Mouse (Mus musculus) neural tube, embryonic 15.5 days (tissue): Measurements from ENCODE around the gene Pard3b. TPM values are rescaled to one million over a fixed set of nuclear protein-coding genes. Genes with fewer than 3 reads are reported as not detected.

Experiments used
- ATAC-seq: fragments of 200-750 bp; cut with Nextera tagmentation; 2 replicates; pipeline ENCODE4 v1.8.0; 2017; ENCODE audit warnings: mild to moderate bottlenecking, moderate TSS enrichment, moderate library complexity; ENCODE audit not compliant: low FRiP score
- H3K27ac ChIP-seq: fragments of 300-500 bp; sonication (generic); replicated peaks from 2 replicates; pipeline ENCODE4 v1.5.1; 2015; ENCODE audit warnings: mild to moderate bottlenecking, inconsistent platforms
- H3K27me3 ChIP-seq: fragments of 300-500 bp; sonication (generic); replicated peaks from 2 replicates; pipeline ENCODE4 v1.6.1; 2015; ENCODE audit warnings: inconsistent platforms
- H3K36me3 ChIP-seq: fragments of 300-500 bp; sonication (generic); 2 replicates; pipeline ENCODE4 v1.6.1; 2015; ENCODE audit warnings: inconsistent platforms
- H3K4me1 ChIP-seq: fragments of 300-500 bp; sonication (generic); 2 replicates; pipeline ENCODE4 v1.6.1; 2015; ENCODE audit warnings: inconsistent platforms
- H3K4me2 ChIP-seq: fragments of 300-500 bp; sonication (generic); 2 replicates; pipeline ENCODE4 v1.6.1; 2015; ENCODE audit warnings: inconsistent platforms, mild to moderate bottlenecking, moderate library complexity
- H3K4me3 ChIP-seq: fragments of 300-500 bp; sonication (generic); replicated peaks from 2 replicates; pipeline ENCODE4 v1.5.1; 2015; ENCODE audit warnings: mild to moderate bottlenecking, inconsistent platforms
- H3K9ac ChIP-seq: fragments of 300-500 bp; sonication (generic); replicated peaks from 2 replicates; pipeline ENCODE4 v1.6.1; 2015; ENCODE audit warnings: mild to moderate bottlenecking, inconsistent platforms
- H3K9me3 ChIP-seq: fragments of 300-500 bp; sonication (generic); replicated peaks from 2 replicates; pipeline ENCODE4 v1.6.1; 2016; ENCODE audit warnings: inconsistent platforms
- WGBS: fragments of 180-500 bp; shearing (Covaris S2); methylation state at CpG from one replicate; pipeline ENCODE4 v1.1.7; 2015; ENCODE audit warnings: mixed read lengths; 5-methylcytosine and 5-hydroxymethylcytosine counted together
- polyA plus RNA-seq: library from polyadenylated mRNA; unstranded; fragments of >200 nt; fragmentation: Nextera tagmentation; extraction: Ambion mirVana; gene quantifications from 2 replicates; pipeline ENCODE4 v1.2.1, GENCODE M21; 2015

Pard3b gene
- polyA plus RNA-seq, 1 experiment from 2014 or later, result 8.6 TPM

- H3K27ac ChIP-seq, result no peak overlapping the region
- 86% methylated on average over 6 of the region's 6 CpGs for WGBS
Observed at GRCm38 (mm10) chr1:62282835-62283234, 644.2 kb downstream of the Pard3b start.

GRCm38 (mm10) chr1:62283624-62284023 is 645.0 kb downstream of the Pard3b start:
- no peak for ATAC-seq
- Histone ChIP-seq H3K9me3 (no peaks in the 10 kb centered on the region), H3K4me1 (no peaks in the 10 kb centered on the region), H3K9ac (no peak overlapping the region), H3K4me3 (no peak overlapping the region), H3K4me2 (no peak overlapping the region), H3K36me3 (no peaks in the 10 kb centered on the region), H3K27ac (no peak overlapping the region), H3K27me3 (no peaks in the 10 kb centered on the region)
- WGBS, result 96% methylated on average over 2 of the region's 2 CpGs

More at GRCm38 (mm10) chr1:62282835-62283234, 644.2 kb downstream of the Pard3b start:
- Histone ChIP-seq H3K9ac (no peak overlapping the region), H3K27me3 (no peaks in the 10 kb centered on the region), H3K9me3 (no peaks in the 10 kb centered on the region), H3K36me3 (no peaks in the 10 kb centered on the region), H3K4me3 (no peak overlapping the region), H3K4me1 (no peaks in the 10 kb centered on the region), H3K4me2 (no peak overlapping the region)
- no peak for ATAC-seq

GRCm38 (mm10) chr1:62309376-62309775 is 670.8 kb downstream of the Pard3b start:
- H3K4me3 ChIP-seq, result no peak overlapping the region
- no peak overlapping the region for H3K4me2 ChIP-seq
- 78% methylated on average over 6 of the region's 6 CpGs for WGBS
- H3K27ac ChIP-seq, result no peak overlapping the region
- no peaks in the 10 kb centered on the region for H3K27me3 ChIP-seq
- H3K36me3 ChIP-seq, result no peaks in the 10 kb centered on the region
- no peak for ATAC-seq
- H3K9me3 ChIP-seq, result no peaks in the 10 kb centered on the region
- no peak overlapping the region for H3K9ac ChIP-seq
- H3K4me1 ChIP-seq, result 0 out of 2 replicates have a peak, but pooled peaks cover 3% of the 10 kb centered on the region

GRCm38 (mm10) chr1:62325237-62325636 is 686.6 kb downstream of the Pard3b start:
- Histone ChIP-seq H3K4me1 (peaks cover 2% of the 10 kb centered on the region; the same call in 1 of the 2 replicates), H3K36me3 (no peaks in the 10 kb centered on the region), H3K4me2 (no peak overlapping the region), H3K27ac (no peak overlapping the region), H3K4me3 (no peak overlapping the region), H3K27me3 (no peaks in the 10 kb centered on the region), H3K9ac (no peak overlapping the region), H3K9me3 (no peaks in the 10 kb centered on the region)
- no peak for ATAC-seq
- whole genome bisulfite sequencing, result 36% methylated on average over 5 of the region's 5 CpGs

- WGBS, result 89% methylated on average over 5 of the region's 5 CpGs
- Histone ChIP-seq H3K36me3 (no peaks in the 10 kb centered on the region), H3K9ac (no peak overlapping the region), H3K27ac (no peak overlapping the region), H3K4me2 (no peak overlapping the region), H3K27me3 (no peaks in the 10 kb centered on the region), H3K9me3 (no peaks in the 10 kb centered on the region), H3K4me1 (peaks cover 2% of the 10 kb centered on the region; the same call in 1 of the 2 replicates), H3K4me3 (no peak overlapping the region)
- no peak for ATAC-seq
Observed at GRCm38 (mm10) chr1:62327743-62328142, 689.1 kb downstream of the Pard3b start.

GRCm38 (mm10) chr1:62328808-62329207 is 690.2 kb downstream of the Pard3b start:
- Histone ChIP-seq H3K36me3 (no peaks in the 10 kb centered on the region), H3K4me2 (no peak overlapping the region), H3K9me3 (no peaks in the 10 kb centered on the region), H3K27me3 (no peaks in the 10 kb centered on the region), H3K27ac (no peak overlapping the region), H3K4me3 (no peak overlapping the region), H3K4me1 (peaks cover 2% of the 10 kb centered on the region; the same call in 1 of the 2 replicates), H3K9ac (no peak overlapping the region)
- 68% methylated on average over 3 of the region's 3 CpGs for WGBS
- ATAC-seq, result no peak

- H3K36me3 ChIP-seq, result no peaks in the 10 kb centered on the region
- H3K9ac ChIP-seq, result no peak overlapping the region
- H3K4me3 ChIP-seq, result no peak overlapping the region
- H3K27ac ChIP-seq, result no peak overlapping the region
- H3K4me2 ChIP-seq, result no peak overlapping the region
- no peaks in the 10 kb centered on the region for H3K27me3 ChIP-seq
- H3K9me3 ChIP-seq, result no peaks in the 10 kb centered on the region
- no peak for ATAC-seq
- 49% methylated on average over 2 of the region's 2 CpGs for WGBS
- no peaks in the 10 kb centered on the region for H3K4me1 ChIP-seq
Observed at GRCm38 (mm10) chr1:62333016-62333415, 694.4 kb downstream of the Pard3b start.

GRCm38 (mm10) chr1:62334196-62334595 is 695.6 kb downstream of the Pard3b start:
- no peak overlapping the region for H3K9ac ChIP-seq
- H3K4me1 ChIP-seq, result no peaks in the 10 kb centered on the region
- H3K36me3 ChIP-seq, result no peaks in the 10 kb centered on the region
- ATAC-seq, result no peak
- H3K4me3 ChIP-seq, result no peak overlapping the region
- no peaks in the 10 kb centered on the region for H3K27me3 ChIP-seq
- no peaks in the 10 kb centered on the region for H3K9me3 ChIP-seq
- no peak overlapping the region for H3K27ac ChIP-seq
- no peak overlapping the region for H3K4me2 ChIP-seq
- WGBS, result 60% methylated on average over 5 of the region's 5 CpGs

GRCm38 (mm10) chr1:62340261-62340660 is 701.6 kb downstream of the Pard3b start:
- Histone ChIP-seq H3K36me3 (no peaks in the 10 kb centered on the region), H3K27me3 (no peaks in the 10 kb centered on the region), H3K4me3 (no peak overlapping the region), H3K27ac (no peak overlapping the region), H3K4me1 (no peaks in the 10 kb centered on the region), H3K9ac (no peak overlapping the region), H3K4me2 (no peak overlapping the region), H3K9me3 (no peaks in the 10 kb centered on the region)
- 78% methylated on average over 1 of the region's 1 CpGs for WGBS
- no peak for ATAC-seq

- H3K27me3 ChIP-seq, result no peaks in the 10 kb centered on the region
- 53% methylated on average over 4 of the region's 4 CpGs for WGBS
- H3K27ac ChIP-seq, result no peak overlapping the region
- no peaks in the 10 kb centered on the region for H3K9me3 ChIP-seq
- no peaks in the 10 kb centered on the region for H3K4me1 ChIP-seq
- no peak for ATAC-seq
- H3K4me2 ChIP-seq, result no peak overlapping the region
- H3K36me3 ChIP-seq, result no peaks in the 10 kb centered on the region
- no peak overlapping the region for H3K4me3 ChIP-seq
- no peak overlapping the region for H3K9ac ChIP-seq
Observed at GRCm38 (mm10) chr1:62344286-62344685, 705.7 kb downstream of the Pard3b start.

- WGBS, result 78% methylated on average over 4 of the region's 4 CpGs
- no peak overlapping the region for H3K9ac ChIP-seq
- no peaks in the 10 kb centered on the region for H3K9me3 ChIP-seq
- no peak for ATAC-seq
- no peaks in the 10 kb centered on the region for H3K27me3 ChIP-seq
- H3K36me3 ChIP-seq, result no peaks in the 10 kb centered on the region
- no peak overlapping the region for H3K4me2 ChIP-seq
- H3K27ac ChIP-seq, result 0 out of 2 replicates have a peak overlapping the region, but pooled peaks have one; percentile 7
- H3K4me3 ChIP-seq, result no peak overlapping the region
- no peaks in the 10 kb centered on the region for H3K4me1 ChIP-seq
Observed at GRCm38 (mm10) chr1:62348371-62348770, 709.7 kb downstream of the Pard3b start.

- Histone ChIP-seq H3K27ac (no peak overlapping the region), H3K4me2 (no peak overlapping the region), H3K9me3 (no peaks in the 10 kb centered on the region), H3K36me3 (no peaks in the 10 kb centered on the region), H3K27me3 (no peaks in the 10 kb centered on the region), H3K4me3 (no peak overlapping the region), H3K4me1 (no peaks in the 10 kb centered on the region), H3K9ac (no peak overlapping the region)
- WGBS, result 25% methylated on average over 4 of the region's 4 CpGs
- no peak for ATAC-seq
Observed at GRCm38 (mm10) chr1:62355496-62355895, 716.9 kb downstream of the Pard3b start.
